Mouse (Mus musculus): ENCODE results near the gene Lonrf2.
A peak's percentile ranks its signal among the peaks of the same experiment; 100 is the strongest.

The Lonrf2 gene

DNA sequence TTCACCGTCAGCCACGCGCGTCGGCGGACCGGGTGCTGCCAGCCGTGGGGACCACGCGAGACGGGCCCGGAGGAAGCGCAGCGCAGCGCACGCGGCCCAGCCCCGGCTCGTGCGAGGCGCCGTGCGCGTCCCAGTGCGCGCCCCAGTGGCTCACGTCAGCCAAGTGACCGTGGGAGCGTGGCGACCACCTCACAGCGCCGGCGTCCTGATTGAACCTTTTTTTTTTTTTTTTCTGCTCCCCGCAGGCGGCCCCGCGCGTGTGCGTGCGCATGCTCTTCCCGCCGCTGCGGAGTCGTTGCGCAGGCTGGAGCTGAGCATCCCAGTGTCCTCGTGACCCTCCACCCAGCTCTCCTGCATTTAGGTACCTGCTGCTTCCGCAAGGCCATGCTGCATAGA is at the start of gene Lonrf2:
Lonrf2 (minus strand) TSS at position 235 of the 396 bp plus-strand sequence.
- DNase-seq, result peak; percentile 88 to 91

DNA sequence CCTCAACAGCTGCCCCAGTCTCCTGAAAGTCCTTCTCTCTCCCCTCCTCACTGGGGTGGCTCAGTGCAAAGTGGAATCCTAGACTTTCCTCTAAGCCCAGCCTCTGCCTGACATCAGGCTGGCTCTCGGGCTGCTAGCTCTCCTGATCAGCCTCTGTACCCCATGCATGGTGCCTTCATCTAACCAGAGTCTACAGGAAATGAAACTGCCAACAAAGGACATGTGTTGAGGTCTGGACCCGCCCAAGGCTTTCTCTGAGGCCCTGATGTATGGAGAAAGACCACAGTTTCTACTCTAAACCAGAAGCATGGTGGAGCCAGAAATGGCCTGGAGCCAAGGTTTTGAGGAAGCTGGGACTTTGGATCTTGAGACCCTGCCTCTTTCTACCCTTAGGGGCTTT is 49.4 kb upstream of the Lonrf2 start:
- DNase-seq, result no peak

DNA sequence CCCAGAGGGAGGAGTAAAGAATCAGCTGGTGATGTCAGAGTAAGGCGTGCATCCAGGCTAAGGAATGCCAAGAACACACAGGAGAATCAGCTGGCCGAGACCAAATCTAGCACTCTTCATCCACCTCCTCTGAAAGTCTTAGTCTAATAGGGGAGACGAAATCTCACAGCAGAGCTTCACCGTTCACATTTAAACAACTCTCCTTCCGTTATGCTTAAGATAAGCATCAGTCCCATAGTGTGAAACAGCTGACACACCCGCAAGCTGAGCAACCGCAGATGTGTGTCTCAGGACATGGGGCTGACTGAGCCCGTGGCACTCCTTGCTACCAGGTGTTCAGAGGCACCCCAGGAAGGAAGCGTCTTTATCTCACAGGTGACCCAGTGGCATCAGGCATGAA is 47.3 kb upstream of the Lonrf2 start:
- no peak for DNase-seq

DNA sequence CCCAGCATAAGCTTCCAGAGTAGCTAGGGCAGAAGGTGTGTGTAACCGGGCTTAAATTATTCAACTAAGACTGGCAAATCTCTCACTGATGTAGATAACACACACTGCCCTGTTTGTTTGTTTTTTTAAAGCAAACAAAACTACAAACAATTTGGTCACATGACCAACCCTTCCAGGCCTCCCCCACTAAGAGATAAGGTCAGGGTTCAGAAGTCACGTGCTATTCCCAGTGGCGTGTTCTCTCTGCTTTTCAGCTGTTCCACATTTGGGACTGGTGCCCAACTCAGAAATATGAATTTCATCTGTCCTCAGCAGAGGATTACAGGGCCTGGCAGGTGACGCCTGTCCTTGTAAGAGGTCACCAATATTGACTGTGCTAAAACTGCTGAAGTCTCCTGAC is 46.2 kb upstream of the Lonrf2 start:
- no peak for DNase-seq

DNA sequence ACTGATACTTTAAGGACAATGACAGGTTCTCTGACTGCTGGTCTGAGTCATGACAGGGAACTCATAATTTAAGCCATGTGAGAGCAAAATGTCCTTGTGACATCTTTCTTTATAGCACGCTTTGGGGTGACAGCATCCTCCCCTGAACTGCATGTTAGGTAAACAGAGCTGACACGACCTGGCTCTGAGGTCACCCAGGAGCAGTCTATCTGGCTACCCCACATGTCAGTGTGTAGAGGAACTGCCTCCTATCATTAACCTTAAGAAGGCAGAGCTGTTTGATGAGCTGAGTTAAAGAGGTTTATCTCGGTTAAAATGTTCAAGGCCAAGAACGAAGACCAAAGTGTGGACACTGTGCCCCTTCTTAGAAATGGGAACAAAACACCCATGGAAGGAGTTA is 44.9 kb upstream of the Lonrf2 start:
- no peak for DNase-seq

DNA sequence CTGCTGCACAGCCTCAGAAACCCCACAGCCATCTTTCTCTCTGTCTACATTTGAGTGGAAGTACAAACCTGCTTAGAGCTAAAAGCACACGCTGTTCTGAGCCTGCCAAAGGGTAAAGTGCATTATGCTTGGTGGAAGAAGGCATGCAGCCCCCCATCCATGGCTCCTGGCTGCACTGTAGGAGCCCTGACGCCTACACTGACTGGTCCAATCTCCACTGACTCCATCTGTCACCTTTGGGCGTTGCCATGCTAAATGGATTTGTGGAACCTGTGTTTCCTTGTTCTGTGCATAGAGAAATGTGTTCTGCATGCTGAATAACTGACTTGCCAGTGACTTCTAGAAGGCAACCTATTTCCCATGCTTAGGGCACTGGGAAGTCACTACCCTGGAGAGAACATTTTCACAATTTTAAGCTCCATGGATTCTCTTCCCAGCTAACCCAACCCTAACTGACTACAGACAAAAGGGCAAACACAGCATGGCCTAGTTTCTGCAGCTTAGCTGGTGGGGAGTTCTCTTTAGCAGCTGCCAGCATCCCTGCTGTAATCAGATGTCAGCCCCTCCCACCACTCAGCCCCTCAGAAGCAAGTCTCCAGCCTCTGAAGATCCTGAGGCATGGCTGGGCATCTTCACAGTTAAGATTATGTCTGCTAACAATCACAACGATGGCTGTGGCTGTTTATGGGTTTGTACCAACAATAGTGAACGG is 40.3 kb upstream of the Lonrf2 start:
- DNase-seq, result peak; percentile 64 to 70

DNA sequence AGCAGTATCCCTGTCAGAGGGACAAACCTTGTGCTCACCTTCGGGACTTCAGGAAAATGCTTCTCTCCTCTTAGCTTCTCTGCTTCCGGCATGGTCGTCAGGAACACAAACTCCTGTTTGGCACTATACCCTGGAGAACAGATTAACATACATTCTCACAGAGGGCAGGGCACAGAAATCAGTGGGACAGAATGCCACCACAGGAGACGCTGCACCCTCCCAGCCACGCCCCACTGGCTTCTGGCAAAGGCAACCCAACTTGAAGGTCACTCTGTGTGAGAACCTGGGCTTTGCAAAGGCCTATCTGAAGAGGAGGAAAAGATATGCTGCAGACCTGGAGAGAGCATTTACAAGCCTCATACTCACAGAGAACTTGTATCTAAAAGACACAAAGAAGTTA is 37.4 kb upstream of the Lonrf2 start:
- DNase-seq, result peak; percentile 40 to 61

DNA sequence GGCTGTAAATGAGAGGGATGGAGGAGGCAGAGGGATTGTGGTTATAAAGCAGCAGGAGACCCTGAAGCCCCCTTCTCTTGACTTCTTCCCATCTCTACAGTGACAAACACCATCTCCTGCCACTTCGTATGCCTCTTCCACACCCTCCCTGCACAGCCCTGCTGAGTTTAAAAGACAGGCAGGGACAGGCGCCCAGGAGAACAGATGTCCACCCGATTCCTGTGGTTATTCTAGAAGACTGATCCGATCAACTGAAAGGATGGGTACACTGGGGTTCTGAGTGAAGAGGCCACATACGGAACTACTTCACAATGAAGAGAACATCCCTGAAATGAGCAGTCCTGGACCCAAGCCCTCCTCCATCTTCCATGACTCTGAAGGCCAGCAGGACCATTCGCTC is 35.3 kb upstream of the Lonrf2 start:
- peak in 1 of 2 experiments; percentile 42 for DNase-seq

DNA sequence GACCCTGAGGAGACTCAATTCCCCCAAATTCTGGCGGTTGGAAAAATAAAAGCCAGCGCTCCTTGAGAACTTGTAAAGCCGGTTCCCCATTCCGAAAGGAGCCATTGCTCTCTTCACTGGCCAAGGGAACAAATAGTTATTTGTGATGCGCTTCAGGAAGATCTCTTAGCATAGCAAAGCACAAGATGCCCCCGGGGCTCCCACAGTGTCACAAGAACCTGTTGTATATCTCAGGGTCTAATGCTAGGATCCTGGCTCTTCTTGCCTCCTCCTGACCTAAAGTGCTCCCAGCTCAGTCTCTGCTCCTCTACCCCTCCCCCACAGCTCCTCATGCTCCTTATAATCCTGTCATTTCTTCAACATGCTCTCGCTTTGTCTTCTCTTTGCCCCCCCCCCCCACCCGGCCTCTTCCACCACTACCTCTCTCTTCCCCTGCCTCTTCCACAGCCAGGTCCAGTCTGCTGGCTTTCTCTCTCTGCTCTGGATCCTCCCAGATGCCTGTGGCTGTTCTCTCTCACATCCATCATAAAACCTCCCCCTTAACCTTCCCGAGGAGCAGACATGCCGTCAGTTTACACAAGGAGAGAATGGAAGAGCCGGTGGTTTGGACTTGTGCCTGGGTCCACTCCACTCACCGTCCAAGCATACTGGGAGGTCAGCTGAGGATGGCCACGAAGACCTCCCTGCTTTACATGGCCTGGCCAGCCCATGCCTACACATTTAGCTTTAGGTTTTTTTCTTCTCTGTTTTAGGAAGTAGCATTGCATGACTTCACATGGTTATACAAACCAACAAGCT is 33.1 kb upstream of the Lonrf2 start:
- no peak for DNase-seq

DNA sequence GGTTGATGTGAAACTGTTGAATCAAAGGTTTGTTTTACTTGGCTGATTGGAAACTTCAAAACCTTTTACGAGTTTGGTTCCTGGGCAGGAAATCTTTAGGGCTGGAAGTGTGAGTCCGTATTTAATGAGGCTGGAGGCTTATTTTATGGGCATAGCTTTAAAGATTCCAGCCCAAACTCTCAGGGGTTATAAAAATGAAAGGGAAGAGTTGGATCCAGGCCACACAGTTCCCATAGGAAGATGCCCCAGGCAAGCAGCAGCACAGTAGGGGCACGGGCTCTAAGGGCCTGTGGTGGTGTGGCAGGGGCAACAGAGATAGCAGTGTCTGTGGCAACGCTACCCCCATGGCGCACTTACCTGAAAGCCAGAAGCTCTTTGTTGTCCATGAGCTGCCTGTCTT is 29.7 kb upstream of the Lonrf2 start:
- DNase-seq, result no peak

DNA sequence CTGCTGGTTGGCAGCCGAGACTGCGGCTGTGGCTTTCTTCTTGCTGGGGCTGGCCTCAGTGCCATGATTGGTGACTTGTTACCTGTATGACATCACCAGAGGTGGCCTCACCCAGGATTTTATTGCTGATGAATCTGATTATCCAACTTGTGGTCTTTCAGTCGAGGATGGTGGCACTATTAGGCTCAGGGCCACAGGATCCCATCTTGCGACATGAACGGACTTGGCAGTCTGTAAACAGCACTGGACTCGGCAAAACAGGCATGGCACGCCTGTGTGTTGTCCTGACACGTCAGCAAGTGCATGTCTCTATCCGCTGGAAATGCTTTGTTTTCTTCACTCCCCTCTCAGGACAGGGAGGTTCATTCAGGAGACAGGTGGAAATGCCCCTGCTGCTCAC is 27.8 kb upstream of the Lonrf2 start:
- DNase-seq, result no peak

DNA sequence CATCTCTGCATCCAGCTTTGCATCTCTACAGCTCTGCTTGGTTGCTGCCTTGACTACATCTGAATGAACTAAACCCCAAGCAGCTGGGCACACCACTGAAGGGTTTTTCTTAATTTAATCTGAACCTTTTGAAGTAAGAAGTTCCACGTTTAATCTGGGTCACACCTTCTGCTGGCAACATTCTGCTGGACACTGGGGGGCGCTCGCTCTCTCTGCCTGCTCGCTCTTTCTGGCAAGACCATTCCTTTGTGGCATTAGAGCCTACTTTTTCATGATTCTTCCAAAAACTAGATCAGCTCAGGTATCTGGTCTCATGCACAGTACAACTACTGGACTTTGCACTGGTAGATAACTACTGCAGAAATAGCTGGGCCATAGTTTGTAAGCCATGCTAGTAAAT is 25.7 kb upstream of the Lonrf2 start:
- peak; percentile 79 to 83 for DNase-seq

DNA sequence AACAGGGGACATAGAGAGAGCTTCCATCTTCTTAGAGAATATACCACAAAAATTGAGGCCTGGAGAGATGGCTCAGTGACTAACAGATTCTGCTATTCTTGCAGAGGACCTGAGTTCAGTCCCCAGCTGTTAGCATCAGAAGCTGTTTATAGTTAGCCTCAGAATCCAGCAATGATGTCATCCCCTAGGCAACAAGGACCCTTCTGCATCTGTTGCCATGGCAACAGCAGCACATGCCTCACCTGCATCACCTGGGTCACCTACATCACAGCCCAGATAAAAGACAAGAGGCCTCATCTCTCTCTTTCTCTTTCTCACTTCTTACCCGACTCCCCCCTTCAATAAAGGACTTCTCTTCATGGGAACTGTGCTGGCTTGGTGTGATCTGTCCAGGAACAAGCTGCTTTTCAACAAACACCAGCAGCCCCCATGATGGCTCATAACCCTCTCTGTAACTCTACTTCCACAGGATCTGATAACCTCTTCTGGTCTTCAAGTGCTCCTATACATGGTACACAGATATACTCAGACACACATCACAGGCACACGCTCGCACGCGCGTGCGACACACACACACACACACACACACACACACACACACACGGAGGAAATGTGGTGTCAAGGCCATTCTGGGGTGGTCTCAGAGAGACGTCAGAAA is 24.5 kb upstream of the Lonrf2 start:
- no peak for DNase-seq

DNA sequence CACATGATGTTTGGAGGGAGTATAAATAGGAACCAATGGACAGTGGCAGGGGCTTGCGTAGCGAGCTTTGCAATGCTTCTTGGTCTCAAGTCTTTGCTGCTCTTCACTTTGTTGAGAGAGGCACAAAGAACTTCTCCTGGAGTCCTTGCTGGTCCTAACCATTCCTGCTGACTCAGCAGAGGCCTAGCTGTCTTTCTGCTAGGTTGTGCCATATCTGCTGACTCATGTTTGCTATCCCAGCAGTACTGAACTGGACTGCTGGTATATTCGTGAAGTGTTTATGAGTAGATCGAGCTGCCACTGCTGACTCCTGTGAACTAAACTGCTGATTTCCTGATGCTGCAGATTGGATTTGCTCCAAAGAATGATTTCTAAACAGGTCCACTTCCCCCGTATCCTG is 23.7 kb upstream of the Lonrf2 start:
- no peak for DNase-seq

DNA sequence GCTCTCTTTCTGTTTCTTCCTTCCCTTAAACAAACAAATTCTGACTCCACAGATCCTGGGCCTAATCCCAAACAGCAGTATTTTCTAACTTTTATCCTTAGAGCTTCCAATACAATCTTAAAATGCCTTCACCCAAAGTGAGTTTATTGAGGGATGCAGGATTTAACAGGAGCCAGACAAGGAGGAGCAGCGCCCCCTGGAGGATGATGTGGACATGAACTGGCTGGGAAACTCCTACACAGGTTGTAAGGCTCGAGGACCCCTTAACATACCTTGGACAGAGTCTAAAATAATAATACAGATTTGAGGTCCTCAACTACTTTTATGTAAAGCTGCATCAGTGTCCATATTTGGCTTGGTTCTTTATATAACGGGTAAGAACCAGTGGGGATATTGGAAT is 19.7 kb upstream of the Lonrf2 start:
- DNase-seq, result peak; percentile 88 to 91

DNA sequence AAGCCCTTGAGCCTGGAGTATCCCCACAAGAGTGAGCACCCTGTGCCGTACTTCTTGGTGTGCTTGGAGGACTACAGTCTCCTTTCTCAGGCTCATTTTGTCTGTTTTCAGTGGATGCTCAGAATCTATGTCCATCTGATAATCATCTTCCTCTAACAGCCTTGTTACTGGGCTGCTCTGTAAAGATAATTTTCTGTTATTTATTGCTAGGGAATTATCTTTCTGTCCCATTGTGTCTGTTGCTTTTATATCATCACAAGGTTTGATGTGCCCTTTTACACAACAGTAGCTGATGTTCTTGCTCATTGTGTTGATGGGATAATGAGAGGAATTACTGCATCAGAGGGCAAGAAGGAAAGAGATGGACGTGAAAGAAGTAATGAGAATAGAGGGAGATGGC is 15.7 kb upstream of the Lonrf2 start:
- no peak for DNase-seq

DNA sequence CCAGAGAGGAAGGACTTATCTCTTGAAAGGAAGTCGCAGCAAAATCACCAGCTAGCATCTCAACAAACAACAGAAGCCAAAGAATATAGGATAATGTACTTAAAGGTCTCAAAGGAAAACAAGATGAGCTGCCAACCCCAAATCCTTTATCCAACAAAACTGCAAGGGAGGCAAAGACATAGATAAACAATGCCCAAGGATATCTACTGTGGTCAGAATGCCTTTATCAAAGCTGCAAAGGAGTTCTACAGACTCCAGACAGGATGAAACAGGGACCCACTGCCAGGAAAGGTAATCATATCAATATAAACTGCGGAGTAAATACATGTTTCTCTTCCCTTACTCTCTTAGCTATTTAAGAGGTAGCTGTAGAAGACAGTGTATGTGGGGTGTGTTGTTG is 14.1 kb upstream of the Lonrf2 start:
- DNase-seq, result no peak

DNA sequence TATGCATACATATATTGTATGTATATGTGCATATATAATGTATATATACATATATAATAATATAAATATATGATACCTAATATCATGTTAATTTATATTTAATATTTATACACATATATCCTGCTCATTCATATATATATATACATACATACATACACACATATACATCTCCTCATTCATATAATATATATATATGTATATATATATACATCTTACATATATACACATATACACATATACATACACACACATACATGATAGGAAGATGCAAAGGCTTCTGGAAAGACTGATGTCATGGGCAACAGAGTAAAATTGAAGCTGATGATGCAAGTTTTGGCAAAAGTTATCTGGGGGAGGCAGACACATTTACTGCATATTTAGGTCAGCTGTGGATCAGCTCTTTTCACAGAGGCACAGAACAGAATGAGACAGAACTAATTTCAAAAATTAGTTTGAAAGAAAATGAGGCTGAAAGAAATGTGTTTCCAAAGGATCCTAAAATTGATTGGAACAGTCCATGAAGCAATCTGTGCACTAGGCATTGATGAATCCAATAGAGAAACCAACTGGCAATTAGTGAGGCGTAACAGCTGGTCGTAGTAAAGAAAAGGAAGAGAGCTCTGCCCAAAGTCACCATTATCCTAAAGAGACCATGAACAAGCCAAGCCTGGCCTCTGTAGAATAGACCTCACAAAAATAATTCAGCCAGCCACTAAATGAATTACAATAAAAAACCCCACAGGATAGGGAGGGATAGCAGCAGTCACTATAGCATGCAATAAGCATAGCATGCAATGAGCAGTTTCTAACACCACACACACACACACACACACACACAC is 12.2 kb upstream of the Lonrf2 start:
- DNase-seq, result no peak

DNA sequence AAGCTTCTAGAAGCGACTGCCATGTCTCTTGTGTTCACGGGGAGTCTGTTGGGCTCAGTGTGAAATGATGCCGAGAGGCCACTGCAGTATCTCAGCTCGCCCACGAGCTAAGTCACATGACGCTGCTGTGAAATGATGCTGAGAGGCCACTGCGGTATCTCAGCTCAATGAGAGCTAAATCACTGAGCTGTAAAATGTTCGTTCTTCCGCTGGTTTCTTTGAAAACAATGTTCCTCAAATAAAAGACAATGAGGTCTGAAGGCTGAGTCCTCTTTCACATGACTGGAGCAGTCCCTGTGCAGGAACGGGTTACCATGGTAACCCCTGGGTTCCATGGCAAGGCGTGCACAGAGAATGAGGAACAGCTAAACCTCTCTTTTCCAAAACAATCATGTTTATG is 11.5 kb upstream of the Lonrf2 start:
- DNase-seq, result peak; percentile 71 to 74

DNA sequence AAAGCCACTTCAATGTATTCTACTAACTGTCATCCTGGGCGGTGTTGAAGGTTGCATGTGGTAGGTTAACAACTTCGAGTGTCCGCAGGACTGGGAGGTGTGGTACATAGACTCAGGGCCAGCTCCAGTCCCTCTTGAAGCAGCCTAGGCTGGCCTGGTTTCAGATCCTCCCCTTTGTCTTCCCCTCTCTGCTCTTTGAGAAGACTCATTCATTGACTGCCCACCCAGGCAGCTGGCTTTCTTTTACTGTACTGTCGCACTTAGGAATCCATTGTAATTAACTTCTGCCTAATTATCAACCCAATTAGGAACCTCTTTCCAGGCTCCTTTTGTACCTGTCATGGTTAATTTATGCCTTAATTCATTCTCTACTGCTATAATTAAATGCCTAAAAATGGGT is 6.8 kb upstream of the Lonrf2 start:
- DNase-seq, result no peak

DNA sequence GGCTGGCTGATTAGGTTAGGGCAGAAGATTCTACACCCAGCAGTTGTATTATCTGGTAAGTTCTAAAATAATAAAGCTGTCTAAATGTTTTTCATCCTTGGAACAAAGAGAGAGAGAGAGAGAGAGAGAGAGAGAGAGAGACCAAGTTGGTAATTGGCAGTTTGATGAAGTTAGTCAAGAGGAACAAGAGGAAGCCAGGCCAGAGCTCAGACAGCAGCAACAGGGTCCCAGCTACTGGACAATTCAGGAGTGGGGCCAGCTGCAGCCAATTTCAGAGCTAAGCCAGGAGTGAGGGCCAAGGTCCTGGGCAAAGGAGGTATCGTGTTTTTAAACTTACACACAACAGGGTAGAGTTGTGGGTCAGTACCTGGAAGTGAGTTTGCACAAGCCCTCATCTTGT is 6.3 kb upstream of the Lonrf2 start:
- DNase-seq, result no peak

DNA sequence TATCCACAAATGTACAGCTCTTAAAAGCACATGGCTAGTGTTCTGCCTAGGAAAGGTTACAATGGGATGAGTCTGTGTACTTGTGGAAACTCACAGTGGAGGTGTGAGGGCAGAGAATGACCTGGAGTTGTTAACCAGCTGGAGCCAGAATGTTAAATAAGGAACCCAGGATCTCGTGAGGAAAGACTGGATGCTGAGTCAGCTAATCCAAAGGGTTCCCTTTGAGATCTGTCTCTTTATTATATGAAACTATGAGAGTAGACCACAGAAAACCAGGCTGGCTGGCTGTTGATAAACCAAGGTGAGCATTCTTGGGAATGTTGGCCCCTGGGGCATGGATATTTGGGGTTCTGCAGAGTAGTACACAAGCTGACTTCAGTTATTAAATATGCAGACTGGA is 3.4 kb upstream of the Lonrf2 start:
- no peak for DNase-seq
